Mouse (Mus musculus) lung, embryonic 16.5 days (tissue): ENCODE measurements around the gene Adgrf5. TPM values are rescaled to one million over a fixed set of nuclear protein-coding genes. Genes with fewer than 3 reads are reported as not detected.
"Not testable (repeated sequence)": the region's sequence is repeated elsewhere in the genome, so short reads cannot be mapped to it uniquely, and the experiment has no call there.

Source experiments
- ATAC-seq: fragments of 200-750 bp; cut with Nextera tagmentation; 2 replicates; pipeline ENCODE4 v1.8.0; 2017; ENCODE audit warnings: low read depth, mild to moderate bottlenecking, moderate library complexity
- H3K27ac ChIP-seq: fragments of 300-500 bp; sonication (generic); 2 replicates; pipeline ENCODE4 v1.5.1; 2014; ENCODE audit warnings: mild to moderate bottlenecking, control low read depth, low read length
- H3K27me3 ChIP-seq: fragments of 300-500 bp; sonication (generic); 2 replicates; pipeline ENCODE4 v1.6.1; 2014; ENCODE audit warnings: low read depth, low read length, mixed read lengths; ENCODE audit not compliant: control insufficient read depth, insufficient read depth
- H3K36me3 ChIP-seq: fragments of 300-500 bp; sonication (generic); 2 replicates; pipeline ENCODE4 v1.6.1; 2014; ENCODE audit warnings: low read length; ENCODE audit not compliant: control insufficient read depth, insufficient read depth
- H3K4me1 ChIP-seq: fragments of 300-500 bp; sonication (generic); replicated peaks from 2 replicates; pipeline ENCODE4 v1.6.1; 2014; ENCODE audit warnings: low read length, mixed read lengths; ENCODE audit not compliant: control insufficient read depth, insufficient read depth
- H3K4me2 ChIP-seq: fragments of 300-500 bp; sonication (generic); 2 replicates; pipeline ENCODE4 v1.6.1; 2014; ENCODE audit warnings: low read depth, low read length, control low read depth
- H3K4me3 ChIP-seq: fragments of 300-500 bp; sonication (generic); 2 replicates; pipeline ENCODE4 v1.5.1; 2014; ENCODE audit warnings: mild to moderate bottlenecking, low read length, control low read depth
- H3K9ac ChIP-seq: fragments of 300-500 bp; sonication (generic); 2 replicates; pipeline ENCODE4 v1.6.1; 2014; ENCODE audit warnings: low read length, control low read depth
- H3K9me3 ChIP-seq: fragments of 300-500 bp; sonication (generic); 2 replicates; pipeline ENCODE4 v1.6.1; 2016; ENCODE audit warnings: low read length; ENCODE audit not compliant: control insufficient read depth
- WGBS: fragments of 180-500 bp; shearing (Covaris S2); extraction: QIAGEN DNeasy Blood & Tissue Kit; methylation state at CpG from one replicate; pipeline ENCODE4 v1.1.7; 2014; 5-methylcytosine and 5-hydroxymethylcytosine counted together
- polyA plus RNA-seq: library from polyadenylated mRNA; unstranded; fragments of >200 nt; fragmentation: Nextera tagmentation; extraction: Ambion mirVana; gene quantifications from 2 replicates; pipeline ENCODE4 v1.2.1, GENCODE M21; 2015

Gene Adgrf5
- polyA plus RNA-seq, 1 experiment from 2014 or later: 34.5 TPM

GRCm38 (mm10) chr17:43337643-43338042 is 22.6 kb upstream of the Adgrf5 start:
- no peak overlapping the region for H3K27ac ChIP-seq
- peak; percentile 71 for ATAC-seq
- H3K9ac ChIP-seq: no peak overlapping the region
- no peak overlapping the region for H3K4me2 ChIP-seq
- H3K4me3 ChIP-seq: no peak overlapping the region
- H3K9me3 ChIP-seq: no peaks in the 10 kb centered on the region
- no peaks in the 10 kb centered on the region for H3K27me3 ChIP-seq
- 61% methylated on average over 2 of the region's 2 CpGs for WGBS
- no peaks in the 10 kb centered on the region for H3K36me3 ChIP-seq
- peaks cover 2% of the 10 kb centered on the region for H3K4me1 ChIP-seq

- H3K27ac ChIP-seq: no peak overlapping the region
- no peak overlapping the region for H3K9ac ChIP-seq
- no peaks in the 10 kb centered on the region; the same call in 1 of the 2 replicates for H3K4me1 ChIP-seq
- no peaks in the 10 kb centered on the region for H3K36me3 ChIP-seq
- H3K9me3 ChIP-seq: no peaks in the 10 kb centered on the region
- H3K4me3 ChIP-seq: no peak overlapping the region
- no peaks in the 10 kb centered on the region for H3K27me3 ChIP-seq
- no peak overlapping the region for H3K4me2 ChIP-seq
- 81% methylated on average over 3 of the region's 3 CpGs for WGBS
- no peak for ATAC-seq
Observed at GRCm38 (mm10) chr17:43338279-43338678, 22.0 kb upstream of the Adgrf5 start.

- WGBS: 96% methylated on average over 2 of the region's 2 CpGs
- H3K36me3 ChIP-seq, H3K4me3 ChIP-seq, H3K9ac ChIP-seq, H3K9me3 ChIP-seq, ATAC-seq, H3K27me3 ChIP-seq, H3K4me2 ChIP-seq, H3K27ac ChIP-seq, H3K4me1 ChIP-seq: not testable (repeated sequence)
Observed at GRCm38 (mm10) chr17:43346499-43346898, 13.8 kb upstream of the Adgrf5 start.

GRCm38 (mm10) chr17:43357902-43358539 is 2.2 kb upstream of the Adgrf5 start:
- Histone ChIP-seq H3K27ac (no peak overlapping the region), H3K4me2 (no peak overlapping the region)
- no peak for ATAC-seq

GRCm38 (mm10) chr17:43361021-43361420 is 770 bp downstream of the Adgrf5 start:
- peak overlapping the region; percentile 40 for H3K4me2 ChIP-seq
- H3K36me3 ChIP-seq: no peaks in the 10 kb centered on the region
- H3K9me3 ChIP-seq: no peaks in the 10 kb centered on the region
- no peaks in the 10 kb centered on the region for H3K27me3 ChIP-seq
- peak overlapping the region; percentile 82 for H3K27ac ChIP-seq
- no peak for ATAC-seq
- H3K9ac ChIP-seq: peak overlapping the region; percentile 32
- WGBS: 61% methylated on average over 11 of the region's 11 CpGs
- peaks cover 21% of the 10 kb centered on the region for H3K4me1 ChIP-seq
- H3K4me3 ChIP-seq: peak overlapping the region; percentile 45

More at GRCm38 (mm10) chr17:43357902-43358539, 2.2 kb upstream of the Adgrf5 start:
- H3K4me3 ChIP-seq: no peak overlapping the region
- no peaks in the 10 kb centered on the region for H3K36me3 ChIP-seq
- no peak overlapping the region for H3K9ac ChIP-seq
- H3K9me3 ChIP-seq: no peaks in the 10 kb centered on the region
- H3K27me3 ChIP-seq: no peaks in the 10 kb centered on the region
- WGBS: 15% methylated on average over 9 of the region's 9 CpGs
- peaks cover 13% of the 10 kb centered on the region for H3K4me1 ChIP-seq

GRCm38 (mm10) chr17:43362362-43362761 is 2.1 kb downstream of the Adgrf5 start:
- Histone ChIP-seq H3K27me3 (no peaks in the 10 kb centered on the region), H3K27ac (peak overlapping the region; percentile 19; the same call in 1 of the 2 replicates), H3K36me3 (no peaks in the 10 kb centered on the region), H3K9me3 (no peaks in the 10 kb centered on the region), H3K4me3 (peak overlapping the region; percentile 28), H3K9ac (no peak overlapping the region), H3K4me1 (peaks cover 21% of the 10 kb centered on the region), H3K4me2 (peak overlapping the region; percentile 41)
- no peak for ATAC-seq
- WGBS: 27% methylated on average over 11 of the region's 11 CpGs

GRCm38 (mm10) chr17:43362881-43363280 is 2.6 kb downstream of the Adgrf5 start:
- peak overlapping the region; percentile 41 for H3K4me2 ChIP-seq
- 57% methylated on average over 6 of the region's 6 CpGs for WGBS

GRCm38 (mm10) chr17:43363921-43364320 is 3.7 kb downstream of the Adgrf5 start:
- H3K4me3 ChIP-seq: no peak overlapping the region
- H3K27ac ChIP-seq: no peak overlapping the region
- H3K36me3 ChIP-seq: no peaks in the 10 kb centered on the region
- ATAC-seq: no peak
- peaks cover 21% of the 10 kb centered on the region for H3K4me1 ChIP-seq
- 53% methylated on average over 6 of the region's 6 CpGs for WGBS
- no peak overlapping the region for H3K9ac ChIP-seq
- H3K27me3 ChIP-seq: no peaks in the 10 kb centered on the region
- no peak overlapping the region for H3K4me2 ChIP-seq
- no peaks in the 10 kb centered on the region for H3K9me3 ChIP-seq

More at GRCm38 (mm10) chr17:43362881-43363280, 2.6 kb downstream of the Adgrf5 start:
- no peak for ATAC-seq
- Histone ChIP-seq H3K27me3 (no peaks in the 10 kb centered on the region), H3K27ac (0 out of 2 replicates have a peak overlapping the region, but pooled peaks have one; percentile 19), H3K4me1 (peaks cover 21% of the 10 kb centered on the region), H3K9me3 (no peaks in the 10 kb centered on the region), H3K36me3 (no peaks in the 10 kb centered on the region), H3K9ac (no peak overlapping the region), H3K4me3 (peak overlapping the region; percentile 28; the same call in 1 of the 2 replicates)

GRCm38 (mm10) chr17:43365297-43365696 is 5.0 kb downstream of the Adgrf5 start:
- no peak overlapping the region for H3K4me2 ChIP-seq
- no peaks in the 10 kb centered on the region for H3K9me3 ChIP-seq
- H3K36me3 ChIP-seq: no peaks in the 10 kb centered on the region
- H3K27ac ChIP-seq: peak overlapping the region; percentile 77
- no peak overlapping the region for H3K4me3 ChIP-seq
- no peak for ATAC-seq
- no peaks in the 10 kb centered on the region for H3K27me3 ChIP-seq
- 62% methylated on average over 6 of the region's 6 CpGs for WGBS
- no peak overlapping the region for H3K9ac ChIP-seq
- H3K4me1 ChIP-seq: peaks cover 16% of the 10 kb centered on the region
